Mouse (Mus musculus): ENCODE data around the gene Mx1. TPM values are rescaled to one million over a fixed set of nuclear protein-coding genes. Genes with fewer than 3 reads are reported as not detected.

Mx1 gene
- 4.8 TPM for total RNA-seq (2023)

GRCm38 (mm10) chr16:97462481-97463181, at the start of gene Mx1:
Gene Mx1, minus strand, starts transcription at chr16:97462907.

Other genes starting within 250 kb of the Mx1 start
- not detected for gene Bace2, start 106.2 kb downstream of the Mx1 start, total RNA-seq (2023)
- gene Fam3b, start 51.9 kb upstream of the Mx1 start, total RNA-seq (2023), result not detected
- not detected for gene Tmprss2, start 148.3 kb upstream of the Mx1 start, total RNA-seq (2023)